Mouse (Mus musculus): ENCODE measurements around the gene Adgrg6. TPM values are rescaled to one million over a fixed set of nuclear protein-coding genes. Genes with fewer than 3 reads are reported as not detected.

The Adgrg6 gene
- total RNA-seq, 2 experiments from 2014 or later = 2.4 to 2.5 TPM

GRCm38 (mm10) chr10:14454481-14454880 is 91.0 kb downstream of the Adgrg6 start:
- intact Hi-C loops (cut with DNase I) = no loop called here
- H3K4me3 ChIP-seq = no peak overlapping the region
- H3K27ac ChIP-seq = no peak overlapping the region
- DNase-seq (ENCODE audit: extremely low spot score in 1 of 2, low spot score in 2 of 2) = no peak
- no peak for TF ChIP-seq CTCF (IDR thresholded peaks at IDR 0.05)

- intact Hi-C loops (cut with DNase I) = loop anchor here (1.0 kb wide), 1 partner anchor 253 kb away; the partner anchor contains the start of genes Nmbr and Vta1
- DNase-seq (ENCODE audit: extremely low spot score in 1 of 2, low spot score in 2 of 2) = no peak
Observed at GRCm38 (mm10) chr10:14451811-14452210, 93.6 kb downstream of the Adgrg6 start.

GRCm38 (mm10) chr10:14450073-14450472 is 95.4 kb downstream of the Adgrg6 start:
- peak; percentile 32 for TF ChIP-seq CTCF (IDR thresholded peaks at IDR 0.05)
- DNase-seq (ENCODE audit: extremely low spot score in 1 of 2, low spot score in 2 of 2) = no peak
- Histone ChIP-seq H3K27ac (no peak overlapping the region), H3K4me3 (no peak overlapping the region)
- intact Hi-C loops (cut with DNase I) = no loop called here

More at GRCm38 (mm10) chr10:14451811-14452210, 93.6 kb downstream of the Adgrg6 start:
- peak; percentile 70 for TF ChIP-seq CTCF (IDR thresholded peaks at IDR 0.05)
- no peak overlapping the region for H3K4me3 ChIP-seq
- no peak overlapping the region for H3K27ac ChIP-seq

- Histone ChIP-seq H3K27ac (no peak overlapping the region), H3K4me3 (no peak overlapping the region)
- intact Hi-C loops (cut with DNase I) = no loop called here
- no peak for TF ChIP-seq CTCF (IDR thresholded peaks at IDR 0.05)
- no peak for DNase-seq (ENCODE audit: extremely low spot score in 1 of 2, low spot score in 2 of 2)
Observed at GRCm38 (mm10) chr10:14445590-14446291, 99.7 kb downstream of the Adgrg6 start.

GRCm38 (mm10) chr10:14440860-14441579 is 104.4 kb downstream of the Adgrg6 start:
- DNase-seq (ENCODE audit: extremely low spot score in 1 of 2, low spot score in 2 of 2) = no peak
- H3K27ac ChIP-seq = no peak overlapping the region
- intact Hi-C loops (cut with DNase I) = no loop called here

GRCm38 (mm10) chr10:14404070-14404469 is 141.4 kb downstream of the Adgrg6 start:
- intact Hi-C loops (cut with DNase I) = loop anchor here (2.0 kb wide), 1 partner anchor 301 kb away; the partner anchor contains the start of genes Nmbr and Vta1
- Histone ChIP-seq H3K27ac (no peak overlapping the region), H3K4me3 (no peak overlapping the region)
- peak; percentile 64 for TF ChIP-seq CTCF (IDR thresholded peaks at IDR 0.05)
- no peak for DNase-seq (ENCODE audit: extremely low spot score in 1 of 2, low spot score in 2 of 2)

More at GRCm38 (mm10) chr10:14440860-14441579, 104.4 kb downstream of the Adgrg6 start:
- H3K4me3 ChIP-seq = no peak overlapping the region
- TF ChIP-seq CTCF (IDR thresholded peaks at IDR 0.05) = no peak

- intact Hi-C loops (cut with DNase I) = no loop called here
- no peak overlapping the region for H3K27ac ChIP-seq
- no peak for TF ChIP-seq CTCF (IDR thresholded peaks at IDR 0.05)
- no peak overlapping the region for H3K4me3 ChIP-seq
- no peak for DNase-seq (ENCODE audit: extremely low spot score in 1 of 2, low spot score in 2 of 2)
Observed at GRCm38 (mm10) chr10:14401744-14402143, 143.7 kb downstream of the Adgrg6 start.

- TF ChIP-seq CTCF (IDR thresholded peaks at IDR 0.05) = peak; percentile 68
- intact Hi-C loops (cut with DNase I) = loop anchor here (1.0 to 10.0 kb wide), 8 partner anchors 70 to 1376 kb away; partner anchors contain the start of gene Hivep2
- peak overlapping the region; percentile 41; the same call in 1 of the 2 replicates for H3K27ac ChIP-seq
- no peak overlapping the region for H3K4me3 ChIP-seq
- DNase-seq (ENCODE audit: extremely low spot score in 1 of 2, low spot score in 2 of 2) = peak; percentile 75 to 77
Observed at GRCm38 (mm10) chr10:14391025-14391639, 154.3 kb downstream of the Adgrg6 start.

GRCm38 (mm10) chr10:14385574-14385973 is 159.9 kb downstream of the Adgrg6 start:
- no peak overlapping the region for H3K4me3 ChIP-seq
- no peak for TF ChIP-seq CTCF (IDR thresholded peaks at IDR 0.05)
- intact Hi-C loops (cut with DNase I) = loop anchor here (10.0 kb wide), 1 partner anchor 171 kb away; no protein-coding TSS in a partner anchor
- H3K27ac ChIP-seq = no peak overlapping the region
- no peak for DNase-seq (ENCODE audit: extremely low spot score in 1 of 2, low spot score in 2 of 2)

- intact Hi-C loops (cut with DNase I) = no loop called here
Observed at GRCm38 (mm10) chr10:14365065-14365589, 180.3 kb downstream of the Adgrg6 start.

GRCm38 (mm10) chr10:14363226-14363625 is 182.2 kb downstream of the Adgrg6 start:
- no peak overlapping the region for H3K4me3 ChIP-seq
- intact Hi-C loops (cut with DNase I) = no loop called here
- no peak overlapping the region for H3K27ac ChIP-seq
- no peak for TF ChIP-seq CTCF (IDR thresholded peaks at IDR 0.05)
- DNase-seq (ENCODE audit: extremely low spot score in 1 of 2, low spot score in 2 of 2) = no peak

More at GRCm38 (mm10) chr10:14365065-14365589, 180.3 kb downstream of the Adgrg6 start:
- H3K4me3 ChIP-seq = no peak overlapping the region
- no peak for DNase-seq (ENCODE audit: extremely low spot score in 1 of 2, low spot score in 2 of 2)
- no peak for TF ChIP-seq CTCF (IDR thresholded peaks at IDR 0.05)
- no peak overlapping the region for H3K27ac ChIP-seq

All from left cerebral cortex, adult 2 months (tissue).